Mouse (Mus musculus) kidney, adult 2 months (tissue): Measurements from ENCODE around the gene Ugt1a2.

Experiments
- CTCF ChIP-seq: fragments of 200-500 bp; conservative IDR thresholded peaks from 2 replicates; pipeline ENCODE4 v1.5.1; 2011; ENCODE audit warnings: low read depth, mild to moderate bottlenecking, control low read depth, low read length, moderate library complexity, mixed read lengths; ENCODE audit not compliant: insufficient read depth, insufficient read length
- POLR2A ChIP-seq: fragments of 200-500 bp; IDR thresholded peaks from one replicate; pipeline ENCODE4 v1.6.1; 2011; ENCODE audit warnings: low read depth, low read length, control low read depth

DNA sequence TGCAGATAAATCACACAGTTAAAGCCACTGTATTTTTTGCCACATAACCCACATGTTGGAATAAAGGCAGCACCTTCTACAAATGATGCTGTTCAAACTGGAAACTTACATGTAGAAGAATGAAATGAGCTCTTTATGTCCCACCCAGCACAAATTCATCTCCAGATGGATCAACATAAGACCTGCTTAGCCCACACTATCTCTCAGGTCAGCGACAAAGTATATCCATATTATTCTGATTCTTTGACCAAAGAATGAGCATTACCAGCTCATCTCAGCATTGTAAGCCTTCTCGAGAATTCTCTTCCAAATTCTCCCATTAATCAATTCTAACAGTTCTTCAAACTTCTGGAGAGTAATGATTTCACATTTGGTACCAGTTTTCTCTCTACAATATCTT is 21.8 kb downstream of the Ugt1a2 start:
- TF ChIP-seq POLR2A (no peak), CTCF (no peak)
